Mouse (Mus musculus) stomach, postnatal 0 days (tissue): ENCODE measurements around the gene Hmgxb4. TPM values are rescaled to one million over a fixed set of nuclear protein-coding genes. Genes with fewer than 3 reads are reported as not detected.

Experiments
- ATAC-seq: fragments of 200-750 bp; cut with Nextera tagmentation; 2 replicates; pipeline ENCODE4 v1.8.0; 2017; ENCODE audit not compliant: low FRiP score, low TSS enrichment
- DNase-seq: peaks from one replicate; pipeline ENCODE4 v3.0.0-alpha.2; 2016; ENCODE audit warnings: low spot score
- H3K27ac ChIP-seq: fragments of 300-500 bp; sonication (generic); replicated peaks from 2 replicates; pipeline ENCODE4 v1.5.1; 2014; ENCODE audit warnings: mild to moderate bottlenecking, control low read depth
- H3K27me3 ChIP-seq: fragments of 300-500 bp; sonication (generic); 2 replicates; pipeline ENCODE4 v1.6.1; 2014; ENCODE audit warnings: low read length; ENCODE audit not compliant: control insufficient read depth, insufficient read depth
- H3K36me3 ChIP-seq: fragments of 300-500 bp; sonication (generic); 2 replicates; pipeline ENCODE4 v1.6.1; 2014; ENCODE audit warnings: low read length, mixed read lengths; ENCODE audit not compliant: control insufficient read depth, insufficient read depth
- H3K4me1 ChIP-seq: fragments of 300-500 bp; sonication (generic); replicated peaks from 2 replicates; pipeline ENCODE4 v1.6.1; 2014; ENCODE audit warnings: antibody characterized with exemption; ENCODE audit not compliant: control insufficient read depth, insufficient read depth
- H3K4me2 ChIP-seq: fragments of 300-500 bp; sonication (generic); replicated peaks from 2 replicates; pipeline ENCODE4 v1.6.1; 2014; ENCODE audit warnings: low read depth, mild to moderate bottlenecking, control low read depth, moderate library complexity
- H3K4me3 ChIP-seq: fragments of 300-500 bp; sonication (generic); 2 replicates; pipeline ENCODE4 v1.5.1; 2014; ENCODE audit warnings: low read depth, low read length, control low read depth
- H3K9ac ChIP-seq: fragments of 300-500 bp; sonication (generic); 2 replicates; pipeline ENCODE4 v1.6.1; 2014; ENCODE audit warnings: mild to moderate bottlenecking, low read length, control low read depth, mixed read lengths
- H3K9me3 ChIP-seq: fragments of 300-500 bp; sonication (generic); 2 replicates; pipeline ENCODE4 v1.6.1; 2016; ENCODE audit warnings: low read length; ENCODE audit not compliant: control insufficient read depth
- CTCF ChIP-seq: IDR thresholded peaks from 2 replicates; pipeline ENCODE4 v1.5.1; 2016; ENCODE audit warnings: antibody characterized with exemption, low read depth, mild to moderate bottlenecking, moderate library complexity
- EP300 ChIP-seq: optimal IDR thresholded peaks from 2 replicates; pipeline ENCODE3; 2016; ENCODE audit warnings: antibody characterized with exemption
- whole genome bisulfite sequencing: fragments of 180-500 bp; shearing (Covaris S2); extraction: QIAGEN DNeasy Blood & Tissue Kit; methylation state at CpG from one replicate; pipeline ENCODE4 v1.1.7; 2014; 5-methylcytosine and 5-hydroxymethylcytosine counted together
- polyA plus RNA-seq: library from polyadenylated mRNA; unstranded; fragments of >200 nt; fragmentation: Nextera tagmentation; extraction: Ambion mirVana; gene quantifications from 2 replicates; pipeline ENCODE4 v1.2.1, GENCODE M21; 2015

Gene Hmgxb4
- polyA plus RNA-seq, 1 experiment from 2014 or later: 9.9 TPM

DNA sequence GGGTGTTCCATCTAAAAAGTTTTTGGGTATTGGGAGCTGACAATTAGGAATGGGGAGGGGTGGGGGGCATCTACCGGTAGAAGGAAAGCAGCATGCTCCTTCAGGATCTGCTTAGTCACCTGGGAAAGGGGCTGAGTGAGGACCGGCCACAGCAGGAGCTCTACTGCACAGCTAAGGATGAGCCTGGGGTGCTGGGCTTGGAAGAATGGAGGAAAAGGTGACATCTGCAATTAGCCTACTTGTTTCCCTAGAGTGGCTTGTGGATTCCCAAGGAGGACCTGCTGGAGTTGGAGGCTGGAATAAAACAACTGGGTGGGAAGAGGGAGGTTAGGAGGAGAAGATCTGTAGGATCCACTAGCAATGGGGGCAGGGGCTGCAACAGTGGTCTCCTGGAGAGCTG, 20.4 kb downstream of the Hmgxb4 start:
- Histone ChIP-seq H3K4me3 (no peak overlapping the region), H3K4me1 (no peaks in the 10 kb centered on the region), H3K36me3 (no peaks in the 10 kb centered on the region; the same call in 1 of the 2 replicates), H3K9me3 (no peaks in the 10 kb centered on the region), H3K4me2 (no peak overlapping the region), H3K27ac (no peak overlapping the region), H3K27me3 (no peaks in the 10 kb centered on the region), H3K9ac (no peak overlapping the region)
- 52% methylated on average over 2 of the region's 2 CpGs for WGBS
- ATAC-seq: no peak
- no peak for DNase-seq
- TF ChIP-seq EP300: no peak
- TF ChIP-seq CTCF: no peak

DNA sequence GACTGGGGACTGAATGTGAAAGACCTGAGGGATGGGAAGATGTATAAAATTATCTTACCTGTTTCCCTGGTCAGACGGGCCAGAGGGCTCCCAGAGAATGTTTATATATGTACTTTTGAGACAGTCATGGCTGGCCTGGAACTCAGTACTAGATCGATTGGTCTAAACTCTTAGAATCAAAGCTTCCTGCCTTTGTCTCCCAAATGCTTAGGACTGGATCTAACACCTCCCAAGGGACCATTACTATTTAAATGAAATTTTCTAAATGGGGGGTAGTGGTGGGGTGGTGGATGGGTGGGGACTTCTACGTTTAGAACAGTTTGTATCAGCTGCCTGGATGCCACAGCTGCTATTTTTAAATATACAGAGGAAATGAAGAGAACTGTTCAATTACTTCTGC, 20.8 kb downstream of the Hmgxb4 start:
- DNase-seq: no peak
- Histone ChIP-seq H3K4me2 (no peak overlapping the region), H3K36me3 (no peaks in the 10 kb centered on the region; the same call in 1 of the 2 replicates), H3K4me3 (no peak overlapping the region), H3K9ac (no peak overlapping the region), H3K9me3 (no peaks in the 10 kb centered on the region), H3K27me3 (no peaks in the 10 kb centered on the region), H3K27ac (no peak overlapping the region), H3K4me1 (no peaks in the 10 kb centered on the region)
- WGBS: 65% methylated on average over 3 of the region's 3 CpGs
- no peak for ATAC-seq
- TF ChIP-seq EP300 (no peak), CTCF (no peak)

DNA sequence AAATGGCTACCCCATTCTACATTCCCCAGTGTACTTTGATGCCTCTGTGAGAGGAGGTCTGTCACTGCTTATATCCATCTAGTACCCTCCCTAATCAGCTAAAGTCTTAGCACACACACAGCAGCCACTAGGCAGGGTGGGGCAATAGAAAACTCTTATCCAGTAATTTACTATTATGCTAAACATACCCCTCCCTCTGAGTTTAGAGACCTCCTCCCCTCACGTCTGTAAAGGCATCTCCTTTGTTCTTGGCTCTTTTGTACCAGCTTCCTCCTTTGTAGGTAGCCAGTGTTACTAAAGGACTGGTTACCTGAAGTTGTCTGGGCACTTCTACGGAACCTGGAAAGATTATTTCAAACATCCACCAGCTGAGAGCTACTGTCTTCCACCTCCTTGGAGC, 22.8 kb downstream of the Hmgxb4 start:
- no peak overlapping the region for H3K4me3 ChIP-seq
- ATAC-seq (no peak), DNase-seq (no peak)
- H3K4me1 ChIP-seq: no peaks in the 10 kb centered on the region
- H3K9me3 ChIP-seq: no peaks in the 10 kb centered on the region
- H3K36me3 ChIP-seq: no peaks in the 10 kb centered on the region
- 43% methylated on average over 2 of the region's 2 CpGs for WGBS
- H3K4me2 ChIP-seq: no peak overlapping the region
- H3K9ac ChIP-seq: no peak overlapping the region
- no peaks in the 10 kb centered on the region for H3K27me3 ChIP-seq
- no peak for TF ChIP-seq EP300
- TF ChIP-seq CTCF: no peak
- H3K27ac ChIP-seq: no peak overlapping the region

DNA sequence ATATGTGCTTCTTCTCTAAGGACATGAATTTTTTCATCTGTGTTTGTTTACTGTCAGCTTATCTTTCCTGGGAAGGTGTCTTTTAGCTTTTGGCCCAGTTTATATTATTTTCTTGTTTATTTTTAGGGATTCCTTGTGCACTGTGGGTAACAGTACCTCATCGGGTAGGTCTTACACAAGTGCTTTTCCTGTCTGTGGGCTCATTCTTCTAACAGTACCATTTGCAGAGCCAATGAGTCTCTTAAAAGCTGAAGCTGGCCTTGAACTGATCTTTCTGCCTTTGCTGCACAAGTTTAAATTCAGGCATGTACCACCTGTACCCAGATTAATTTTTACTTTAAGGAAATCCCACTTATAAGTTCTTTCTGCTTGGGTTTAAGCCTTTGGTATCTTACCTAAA, 23.3 kb downstream of the Hmgxb4 start:
- H3K27me3 ChIP-seq: no peaks in the 10 kb centered on the region
- no peak overlapping the region for H3K9ac ChIP-seq
- 63% methylated on average over 1 of the region's 1 CpGs for WGBS
- H3K4me1 ChIP-seq: no peaks in the 10 kb centered on the region
- H3K4me2 ChIP-seq: no peak overlapping the region
- no peak for DNase-seq
- no peak overlapping the region for H3K4me3 ChIP-seq
- H3K27ac ChIP-seq: no peak overlapping the region
- TF ChIP-seq EP300 (no peak), CTCF (no peak)
- H3K9me3 ChIP-seq: no peaks in the 10 kb centered on the region
- ATAC-seq: no peak
- H3K36me3 ChIP-seq: no peaks in the 10 kb centered on the region

DNA sequence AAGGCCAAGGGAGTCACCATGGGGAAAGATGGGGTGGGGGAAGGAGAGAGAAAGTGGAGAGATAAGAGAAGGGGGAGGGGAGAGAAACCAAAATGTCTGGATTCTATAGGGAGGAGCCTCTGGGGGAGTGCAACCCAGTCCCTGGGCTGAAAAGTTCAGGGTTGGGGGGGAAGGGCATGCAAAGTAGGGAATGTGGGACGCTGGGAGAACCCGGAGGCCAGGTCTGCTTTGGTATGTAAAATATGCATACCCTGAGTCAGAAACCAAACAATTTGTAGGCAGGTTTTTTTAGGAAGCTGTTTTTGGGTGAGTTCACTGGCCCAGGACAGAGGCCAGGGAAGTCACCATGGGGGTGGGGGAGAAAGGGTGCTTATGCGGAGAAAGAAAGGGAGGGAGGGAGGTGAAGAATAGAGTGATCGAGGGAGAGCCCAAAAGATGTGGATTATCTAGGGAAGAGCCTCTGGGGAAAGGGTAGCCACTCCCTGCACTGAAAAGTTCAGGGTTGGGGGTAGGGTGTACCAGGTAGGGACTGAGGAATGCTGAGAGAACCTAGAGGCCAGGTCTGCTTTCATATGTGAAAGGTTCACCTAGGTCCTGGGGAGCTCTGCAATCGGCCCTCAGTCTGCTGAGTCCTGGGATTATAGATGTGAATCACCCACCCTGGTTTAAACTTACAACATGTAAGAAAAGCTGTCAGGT, 25.3 kb downstream of the Hmgxb4 start:
- no peak for ATAC-seq
- Histone ChIP-seq H3K27ac (no peak overlapping the region), H3K4me3 (no peak overlapping the region), H3K36me3 (peaks cover 3% of the 10 kb centered on the region; the same call in 1 of the 2 replicates), H3K4me1 (no peaks in the 10 kb centered on the region), H3K27me3 (no peaks in the 10 kb centered on the region), H3K9me3 (no peaks in the 10 kb centered on the region), H3K4me2 (no peak overlapping the region), H3K9ac (no peak overlapping the region)
- TF ChIP-seq CTCF: no peak
- TF ChIP-seq EP300: no peak
- DNase-seq: no peak
- 25% methylated on average over 5 of the region's 5 CpGs for WGBS

- no peak for ATAC-seq
- no peak for DNase-seq
- H3K4me2 ChIP-seq: no peak overlapping the region
- no peaks in the 10 kb centered on the region for H3K9me3 ChIP-seq
- peaks cover 7% of the 10 kb centered on the region; the same call in 1 of the 2 replicates for H3K36me3 ChIP-seq
- WGBS: 90% methylated on average over 3 of the region's 3 CpGs
- TF ChIP-seq EP300 (no peak), CTCF (peak; percentile 53)
- no peaks in the 10 kb centered on the region for H3K4me1 ChIP-seq
- no peaks in the 10 kb centered on the region for H3K27me3 ChIP-seq
- no peak overlapping the region for H3K9ac ChIP-seq
- no peak overlapping the region for H3K27ac ChIP-seq
- H3K4me3 ChIP-seq: no peak overlapping the region
These were observed 30.6 kb downstream of the Hmgxb4 start for GRCm38 (mm10) chr8:75023660-75024316.
